8 mouse cellular contexts compared by ENCODE assay signal in genomic region chr14:52146540-52146939, GRCm38 (mm10). TPM values are rescaled to one million over a fixed set of nuclear protein-coding genes. Genes with fewer than 3 reads are reported as not detected.
DNase-seq lines count a peak whose midpoint lies in the region; ATAC-seq and TF ChIP-seq lines count a peak whose summit lies in the region.

No protein-coding gene starts in this region.

- no peaks in the 10 kb centered on the region for H3K4me1 ChIP-seq in cerebellum, adult 2 months (ENCODE audit: control insufficient read depth, insufficient read depth, low read length)

- DNase-seq in cerebellum, adult 2 months, result no peak
- no peak for DNase-seq in cerebellum, postnatal 4 days (ENCODE audit: low spot score in 2 of 2)
- DNase-seq in left cerebral cortex, adult 2 months (ENCODE audit: extremely low spot score in 1 of 2, low spot score in 2 of 2), result no peak
- no peak for DNase-seq in left cerebral cortex, postnatal 4 days
- DNase-seq in naive thymus-derived CD4-positive, alpha-beta T cell, adult 2 months (ENCODE audit: low read depth), result peak; percentile 65
- DNase-seq in urinary bladder, adult 2 months (ENCODE audit: low spot score), result no peak

- WGBS in cerebellum, adult 2 months, result 69% methylated on average over 4 of the region's 4 CpGs

- intact Hi-C loops in left cerebral cortex, adult 2 months (cut with DNase I), result no loop called here
- intact Hi-C loops in left cerebral cortex, postnatal 4 days (cut with DNase I), result no loop called here

- no peaks in the 10 kb centered on the region for H3K27me3 ChIP-seq in cerebellum, adult 2 months (ENCODE audit: control insufficient read depth, insufficient read depth, low read length)

- TF ChIP-seq CTCF in cerebellum, adult 2 months (IDR thresholded peaks at IDR 0.05; ENCODE audit: borderline replicate concordance, insufficient read depth, low read depth, low read length), result peak; percentile 29; the same call in 1 of the 2 replicates
- TF ChIP-seq CTCF in left cerebral cortex, adult 2 months (IDR thresholded peaks at IDR 0.05), result peak; percentile 56

- peak; percentile 43 for ATAC-seq in activated CD4-positive, CD25-positive, alpha-beta regulatory T cell, adult 4 months
- ATAC-seq in erythroid progenitor cell, adult 5-6 weeks (replicated peaks; ENCODE audit: low FRiP score, poor library complexity, severe bottlenecking), result no peak

- H3K4me3 ChIP-seq in cerebellum, adult 2 months (replicated peaks; ENCODE audit: insufficient read depth, low read depth, low read length), result no peak overlapping the region
- H3K4me3 ChIP-seq in left cerebral cortex, adult 2 months, result no peak overlapping the region

- H3K27ac ChIP-seq in cerebellum, adult 2 months (ENCODE audit: insufficient read depth, low read length), result no peak overlapping the region
- H3K27ac ChIP-seq in left cerebral cortex, adult 2 months, result no peak overlapping the region

- TF ChIP-seq POLR2A in cerebellum, adult 2 months (IDR thresholded peaks at IDR 0.05; ENCODE audit: borderline replicate concordance, insufficient read depth, low read length), result no peak

RNA-seq across cellular contexts. Expression of gene Rpgrip1, which starts 36.0 kb away (rescaled TPM):
- polyA plus RNA-seq in cerebellum, adult 2 months (2012; rRNA removed), result 1.1 and 1.2 TPM in 2 replicates
- total RNA-seq in left cerebral cortex, adult 2 months (2021), result 1 to 10 TPM; 1.5 to 1.8 TPM
- total RNA-seq in left cerebral cortex, postnatal 4 days (2021), result 1 to 10 TPM; 2.3 to 2.5 TPM
- polyA plus RNA-seq in activated CD4-positive, CD25-positive, alpha-beta regulatory T cell, adult 4 months (2017; shearing (Covaris generic)), result 10 to 100 TPM; 71.4 to 94.9 TPM
- 0.36 and 10.1 TPM in 2 replicates for total RNA-seq in erythroid progenitor cell, adult 5-6 weeks (2015; ENCODE audit: low replicate concordance)
- 1.3 and 9.9 TPM in 2 replicates for total RNA-seq in erythroid progenitor cell, adult 5-6 weeks (2017; ENCODE audit: low replicate concordance)
- polyA plus RNA-seq in urinary bladder, adult 2 months (2012; rRNA removed), result 1.8 and 2.5 TPM in 2 replicates

RNA-seq across cellular contexts. Expression of gene Hnrnpc, which starts 42.7 kb away (rescaled TPM):
- polyA plus RNA-seq in cerebellum, adult 2 months (2012; rRNA removed), result 254 and 281 TPM in 2 replicates
- total RNA-seq in left cerebral cortex, adult 2 months (2021), result 100 to 1,000 TPM; 213 to 221 TPM
- total RNA-seq in left cerebral cortex, postnatal 4 days (2021), result 100 to 1,000 TPM; 220 to 223 TPM
- polyA plus RNA-seq in activated CD4-positive, CD25-positive, alpha-beta regulatory T cell, adult 4 months (2017; shearing (Covaris generic)), result 100 to 1,000 TPM; 414 to 423 TPM
- 211 and 286 TPM in 2 replicates for total RNA-seq in erythroid progenitor cell, adult 5-6 weeks (2015; ENCODE audit: low replicate concordance)
- total RNA-seq in erythroid progenitor cell, adult 5-6 weeks (2017; ENCODE audit: low replicate concordance), result 222 and 316 TPM in 2 replicates
- 203 and 214 TPM in 2 replicates for polyA plus RNA-seq in urinary bladder, adult 2 months (2012; rRNA removed)

RNA-seq across cellular contexts. Expression of gene Supt16, which starts 50.7 kb away (rescaled TPM):
- polyA plus RNA-seq in cerebellum, adult 2 months (2012; rRNA removed), result 32.2 and 33.9 TPM in 2 replicates
- 10 to 100 TPM; 52.5 to 54.7 TPM for total RNA-seq in left cerebral cortex, adult 2 months (2021)
- total RNA-seq in left cerebral cortex, postnatal 4 days (2021), result 10 to 100 TPM; 71.3 to 73.2 TPM
- 10 to 100 TPM; 46.7 to 52.4 TPM for polyA plus RNA-seq in activated CD4-positive, CD25-positive, alpha-beta regulatory T cell, adult 4 months (2017; shearing (Covaris generic))
- total RNA-seq in erythroid progenitor cell, adult 5-6 weeks (2015; ENCODE audit: low replicate concordance), result 84.0 and 91.8 TPM in 2 replicates
- 174 and 231 TPM in 2 replicates for total RNA-seq in erythroid progenitor cell, adult 5-6 weeks (2017; ENCODE audit: low replicate concordance)
- 20.3 and 26.8 TPM in 2 replicates for polyA plus RNA-seq in urinary bladder, adult 2 months (2012; rRNA removed)
